ENCODE assay signal across 1 mouse cellular context in genomic region chr10:93144579-93144978, GRCm38 (mm10).
TF ChIP-seq lines count a peak whose summit lies in the region.

No protein-coding gene starts in this region.

TF ChIP-seq in MEL, 35 proteins besides CTCF, POLR2A, EP300 and RAD21 (continued from another document):
- no peak for TF ChIP-seq ELF1 (IDR thresholded peaks at IDR 0.05; ENCODE audit: low read depth, low read length)
- peak; percentile 62; the same call in 1 of the 2 replicates for TF ChIP-seq RCOR1 (IDR thresholded peaks at IDR 0.05; ENCODE audit: low read depth, low read length)
- TF ChIP-seq GATA1 (IDR thresholded peaks at IDR 0.05; ENCODE audit: low read depth, low read length) = peak; percentile 87
- TF ChIP-seq ETS1 (IDR thresholded peaks at IDR 0.05; ENCODE audit: low read depth, low read length) = peak; percentile 98
- TF ChIP-seq USF2 (IDR thresholded peaks at IDR 0.05; ENCODE audit: borderline replicate concordance in 1 of 2, insufficient read depth in 1 of 2, low read depth in 1 of 2, low read length in 2 of 2) = no peak
- TF ChIP-seq CHD2 (IDR thresholded peaks at IDR 0.05; ENCODE audit: low read length) = no peak
- peak; percentile 47; the same call in 1 of the 2 replicates for TF ChIP-seq MYC (IDR thresholded peaks at IDR 0.05; ENCODE audit: low read depth, low read length)
- peak; percentile 93 for TF ChIP-seq TCF12 (IDR thresholded peaks at IDR 0.05; ENCODE audit: low read depth, low read length)
- TF ChIP-seq MAX (IDR thresholded peaks at IDR 0.05; ENCODE audit: low read length) = peak; percentile 59; the same call in 1 of the 2 replicates
- TF ChIP-seq MAZ (IDR thresholded peaks at IDR 0.05; ENCODE audit: low read depth, low read length) = peak; percentile 56
- 0 out of 2 replicates have a peak, but pooled peaks have one; percentile 31 for TF ChIP-seq NELFE (IDR thresholded peaks at IDR 0.05; ENCODE audit: low read depth, low read length)
